Mouse (Mus musculus) frontal cortex, adult (tissue): ENCODE measurements at regions not wholly inside any gene's neighbourhood (a gene's known extent, or its start where the extent isn't known, plus 50 kb on each side); places are given as distances from the start of the nearest gene placed in this dataset.

Source experiments
- ATAC-seq: cut with Nextera tagmentation; 2 replicates; pipeline ENCODE4 v1.9.2; 2017; ENCODE audit warnings: mild to moderate bottlenecking, moderate library complexity, mixed read lengths; ENCODE audit not compliant: low TSS enrichment

- ATAC-seq: no peak
Measured at GRCm38 (mm10) chr1:33044388-33044787, 497.3 kb upstream of the Gm5415 start.

GRCm38 (mm10) chr1:33042424-33042823, 495.3 kb upstream of the Gm5415 start:
- ATAC-seq: peak; percentile 70

GRCm38 (mm10) chr1:33040740-33041139, 493.6 kb upstream of the Gm5415 start:
- no peak for ATAC-seq

- ATAC-seq: no peak
Measured at GRCm38 (mm10) chr1:33031991-33032390, 484.9 kb upstream of the Gm5415 start.

- ATAC-seq: no peak
Measured at GRCm38 (mm10) chr1:33026683-33027415, 479.8 kb upstream of the Gm5415 start.

GRCm38 (mm10) chr1:33025379-33025778, 478.3 kb upstream of the Gm5415 start:
- no peak for ATAC-seq

- no peak for ATAC-seq
Measured at GRCm38 (mm10) chr1:33022852-33023251, 475.8 kb upstream of the Gm5415 start.

GRCm38 (mm10) chr1:33003992-33004391, 456.9 kb upstream of the Gm5415 start:
- no peak for ATAC-seq

GRCm38 (mm10) chr1:32964957-32965356, 417.9 kb upstream of the Gm5415 start:
- peak; percentile 38; the same call in 1 of the 2 replicates for ATAC-seq

GRCm38 (mm10) chr1:32959316-32959715, 412.2 kb upstream of the Gm5415 start:
- no peak for ATAC-seq

- no peak for ATAC-seq
Measured at GRCm38 (mm10) chr1:32946254-32946653, 399.2 kb upstream of the Gm5415 start.

- ATAC-seq: no peak
Measured at GRCm38 (mm10) chr1:32930381-32930780, 383.3 kb upstream of the Gm5415 start.

GRCm38 (mm10) chr1:32902437-32902836, 355.3 kb upstream of the Gm5415 start:
- no peak for ATAC-seq

- no peak for ATAC-seq
Measured at GRCm38 (mm10) chr1:32887728-32888127, 340.6 kb upstream of the Gm5415 start.

GRCm38 (mm10) chr1:32872920-32873319, 325.8 kb upstream of the Gm5415 start:
- 0 out of 2 replicates have a peak, but pooled peaks have one; percentile 38 for ATAC-seq

- no peak for ATAC-seq
Measured at GRCm38 (mm10) chr1:32866111-32866510, 319.0 kb upstream of the Gm5415 start.

GRCm38 (mm10) chr1:32858040-32858439, 310.9 kb upstream of the Gm5415 start:
- ATAC-seq: no peak
